Comparison of ENCODE assay signal across 26 mouse cellular contexts in the genomic region with DNA sequence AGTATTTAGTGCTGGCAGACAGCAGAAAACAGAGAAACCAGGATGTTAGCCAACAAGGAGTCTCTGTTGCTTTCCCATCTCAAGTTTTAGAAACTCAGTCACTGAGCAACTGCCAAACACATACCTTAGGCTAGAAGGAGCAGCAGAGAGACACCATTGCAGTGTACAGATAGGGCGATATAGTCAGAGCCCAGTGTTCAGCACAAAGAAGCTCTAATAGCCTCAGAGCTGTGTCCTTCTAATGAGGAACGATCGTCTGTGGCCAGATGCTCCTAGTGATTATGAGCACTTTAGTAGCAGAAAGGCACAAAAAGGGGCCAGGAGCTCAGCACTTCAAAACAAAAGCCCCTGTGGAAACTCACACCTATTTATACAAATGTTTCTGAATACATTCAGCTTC.
"Had no signal": no experiment of that assay in that cellular context is flagged by ENCODE, and none has a peak within 500 bp of the region (broad histone marks: within the 10 kb centered on the region; RNA-seq: fewer than 3 reads in every experiment).

No protein-coding gene starts in this region.

- H3K27ac ChIP-seq: heart, adult 2 months; heart, embryonic 13.5 days; heart, embryonic 15.5 days; hindbrain, embryonic 13.5 days; hindbrain, embryonic 15.5 days; hindbrain, postnatal 0 days; kidney, embryonic 15.5 days; kidney, postnatal 0 days; limb, embryonic 13.5 days; limb, embryonic 15.5 days; liver, embryonic 12.5 days had no signal

- H3K36me3 ChIP-seq: heart, embryonic 13.5 days; heart, embryonic 15.5 days; hindbrain, embryonic 13.5 days; hindbrain, embryonic 15.5 days; kidney, embryonic 15.5 days; limb, embryonic 13.5 days; limb, embryonic 15.5 days; liver, embryonic 12.5 days had no signal

- H3K4me2 ChIP-seq: heart, embryonic 11.5 days; heart, embryonic 13.5 days; heart, embryonic 15.5 days; hindbrain, embryonic 13.5 days; hindbrain, embryonic 15.5 days; kidney, embryonic 15.5 days; limb, embryonic 13.5 days; limb, embryonic 15.5 days; liver, embryonic 12.5 days had no signal

- H3K4me3 ChIP-seq: heart, adult 2 months; heart, embryonic 13.5 days; heart, embryonic 15.5 days; hindbrain, embryonic 13.5 days; hindbrain, embryonic 15.5 days; kidney, embryonic 15.5 days; limb, embryonic 13.5 days; limb, embryonic 15.5 days; liver, embryonic 12.5 days had no signal

- H3K27me3 ChIP-seq: heart, embryonic 13.5 days; heart, embryonic 15.5 days; hindbrain, embryonic 13.5 days; hindbrain, embryonic 15.5 days; kidney, embryonic 15.5 days; limb, embryonic 13.5 days; limb, embryonic 15.5 days; liver, embryonic 12.5 days had no signal

- H3K4me1 ChIP-seq: heart, embryonic 13.5 days; heart, embryonic 15.5 days; hindbrain, embryonic 13.5 days; hindbrain, embryonic 15.5 days; kidney, embryonic 15.5 days; limb, embryonic 13.5 days; limb, embryonic 15.5 days; liver, embryonic 12.5 days had no signal

- ATAC-seq: hindbrain, postnatal 0 days; intestine, embryonic 16.5 days; liver, embryonic 12.5 days had no signal

- H3K9me3 ChIP-seq: heart, embryonic 13.5 days; heart, embryonic 15.5 days; hindbrain, embryonic 13.5 days; hindbrain, embryonic 15.5 days; kidney, embryonic 15.5 days; limb, embryonic 13.5 days; limb, embryonic 15.5 days; liver, embryonic 12.5 days had no signal

- DNase-seq: gastrocnemius, postnatal 14 days; gastrocnemius, postnatal 36 days; heart, adult 11 months; heart, adult 2 months; heart, postnatal 14 days; heart, postnatal 36 days; kidney, adult 11 months; kidney, adult 2 months; kidney, adult 9 months; kidney, postnatal 14 days; kidney, postnatal 36 days; layer of hippocampus, adult 9-11 months; layer of hippocampus, postnatal 36 days; left cerebral cortex, postnatal 4 days had no signal

- H3K9ac ChIP-seq: heart, embryonic 13.5 days; heart, embryonic 15.5 days; hindbrain, embryonic 13.5 days; hindbrain, embryonic 15.5 days; kidney, embryonic 15.5 days; limb, embryonic 13.5 days; limb, embryonic 15.5 days; liver, embryonic 12.5 days had no signal
